Mouse (Mus musculus) adrenal gland (tissue): ENCODE data around the gene Ilf2.

Source experiments
- intact Hi-C: fragments of 180-260 bp; cut with DNase I; formaldehyde crosslinking; loops from one replicate; pipeline ENCODE4 v1.15.1; 2025
- long read RNA-seq, 2 experiments: library from polyadenylated mRNA; unstranded; transcript quantifications; one replicate each; pipeline ENCODE4 v2.0.0; 2020; ENCODE audit warnings: borderline replicate concordance in 1 of 2; ENCODE audit not compliant: insufficient replicate concordance in 1 of 2

Ilf2 gene
- long read RNA-seq, experiment 1, transcript Ilf2-201 (14 exons, 2,027 nt) = major isoform, 35 of 40 reads
- long read RNA-seq, experiment 1, partial matches to known transcripts = 2 of 40 reads
- long read RNA-seq, experiment 1, other reads (novel, unspliced or antisense) = 2 of 40 reads
- long read RNA-seq, experiment 2, transcript Ilf2-201 (14 exons, 2,027 nt) = major isoform, 36 of 50 reads
- long read RNA-seq, experiment 2, partial matches to known transcripts = 5 of 50 reads
- long read RNA-seq, experiment 2, other reads (novel, unspliced or antisense) = 5 of 50 reads

GRCm38 (mm10) chr3:90475831-90476611 lies at the start of gene Ilf2:
Ilf2 (plus strand) TSS chr3:90476126.
- intact Hi-C loops = no loop called here

- intact Hi-C loops = no loop called here
These were observed 48.4 kb upstream of the Ilf2 start for GRCm38 (mm10) chr3:90427574-90427973.

- intact Hi-C loops = no loop called here
These were observed 47.7 kb upstream of the Ilf2 start for GRCm38 (mm10) chr3:90428186-90428585.

- intact Hi-C loops = no loop called here
These were observed 46.4 kb upstream of the Ilf2 start for GRCm38 (mm10) chr3:90429576-90429975.

GRCm38 (mm10) chr3:90432348-90432747 lies 43.6 kb upstream of the Ilf2 start:
- intact Hi-C loops = no loop called here

GRCm38 (mm10) chr3:90432811-90433219 lies 43.1 kb upstream of the Ilf2 start:
- intact Hi-C loops = no loop called here

GRCm38 (mm10) chr3:90433381-90434020 lies 42.4 kb upstream of the Ilf2 start, which contains the start of gene Ints3:
Ints3 (minus strand) TSS chr3:90433622.
- intact Hi-C loops = no loop called here

- intact Hi-C loops = no loop called here
These were observed 41.7 kb upstream of the Ilf2 start for GRCm38 (mm10) chr3:90434073-90434730.

GRCm38 (mm10) chr3:90437131-90437530 lies 38.8 kb upstream of the Ilf2 start:
- intact Hi-C loops = no loop called here

- intact Hi-C loops = no loop called here
These were observed 35.2 kb upstream of the Ilf2 start for GRCm38 (mm10) chr3:90440756-90441155.

GRCm38 (mm10) chr3:90443977-90444376 lies 31.9 kb upstream of the Ilf2 start:
- intact Hi-C loops = no loop called here

GRCm38 (mm10) chr3:90445417-90446200 lies 30.3 kb upstream of the Ilf2 start:
- intact Hi-C loops = no loop called here

- intact Hi-C loops = no loop called here
These were observed 29.4 kb upstream of the Ilf2 start for GRCm38 (mm10) chr3:90446389-90447122.

GRCm38 (mm10) chr3:90447123-90447494 lies 28.8 kb upstream of the Ilf2 start:
- intact Hi-C loops = no loop called here

- intact Hi-C loops = no loop called here
These were observed 27.3 kb upstream of the Ilf2 start for GRCm38 (mm10) chr3:90448626-90449025.

- intact Hi-C loops = no loop called here
These were observed 25.1 kb upstream of the Ilf2 start for GRCm38 (mm10) chr3:90450874-90451273.

GRCm38 (mm10) chr3:90451396-90452095 lies 24.4 kb upstream of the Ilf2 start:
- intact Hi-C loops = no loop called here

GRCm38 (mm10) chr3:90454931-90455330 lies 21.0 kb upstream of the Ilf2 start:
- intact Hi-C loops = no loop called here

- intact Hi-C loops = loop anchor here (10.0 kb wide), 1 partner anchor 165 kb away; the partner anchor contains the start of gene Gatad2b
These were observed 16.2 kb upstream of the Ilf2 start for GRCm38 (mm10) chr3:90459727-90460126.
